Mouse (Mus musculus) embryonic facial prominence, embryonic 11.5 days (tissue): ENCODE measurements around the gene Rab14. TPM values are rescaled to one million over a fixed set of nuclear protein-coding genes. Genes with fewer than 3 reads are reported as not detected.

ENCODE experiments used
- ATAC-seq: fragments of 200-750 bp; cut with Nextera tagmentation; replicated peaks from 2 replicates; pipeline ENCODE4 v1.8.0; 2017; ENCODE audit warnings: low read depth; ENCODE audit not compliant: insufficient number of reproducible peaks, low FRiP score, low TSS enrichment
- DNase-seq: peaks from one replicate; pipeline ENCODE4 v3.0.0-alpha.2; 2015; ENCODE audit warnings: low spot score
- H3K27ac ChIP-seq: fragments of 300-500 bp; sonication (generic); replicated peaks from 2 replicates; pipeline ENCODE4 v1.5.1; 2014; ENCODE audit warnings: mild to moderate bottlenecking, low read depth, low read length, control low read depth
- H3K27me3 ChIP-seq: fragments of 300-500 bp; sonication (generic); 2 replicates; pipeline ENCODE4 v1.6.1; 2014; ENCODE audit warnings: mild to moderate bottlenecking, low read length, moderate library complexity, mixed read lengths; ENCODE audit not compliant: control insufficient read depth, insufficient read depth
- H3K36me3 ChIP-seq: fragments of 300-500 bp; sonication (generic); replicated peaks from 2 replicates; pipeline ENCODE4 v1.6.1; 2014; ENCODE audit warnings: low read depth, mild to moderate bottlenecking, low read length, moderate library complexity, mixed read lengths; ENCODE audit not compliant: control insufficient read depth, insufficient read depth
- H3K4me1 ChIP-seq: fragments of 300-500 bp; sonication (generic); 2 replicates; pipeline ENCODE4 v1.6.1; 2014; ENCODE audit warnings: low read length, mixed read lengths; ENCODE audit not compliant: control insufficient read depth, insufficient read depth
- H3K4me2 ChIP-seq: fragments of 300-500 bp; sonication (generic); 2 replicates; pipeline ENCODE4 v1.6.1; 2014; ENCODE audit warnings: low read depth, mild to moderate bottlenecking, control low read depth, low read length, moderate library complexity
- H3K4me3 ChIP-seq: fragments of 300-500 bp; sonication (generic); 2 replicates; pipeline ENCODE4 v1.5.1; 2014; ENCODE audit warnings: low read depth, low read length, control low read depth
- H3K9ac ChIP-seq: fragments of 300-500 bp; sonication (generic); replicated peaks from 2 replicates; pipeline ENCODE4 v1.6.1; 2014; ENCODE audit warnings: mild to moderate bottlenecking, control low read depth, low read length
- H3K9me3 ChIP-seq: fragments of 300-500 bp; sonication (generic); replicated peaks from 2 replicates; pipeline ENCODE4 v1.6.1; 2016; ENCODE audit warnings: mild to moderate bottlenecking, low read length, inconsistent platforms, mixed read lengths; ENCODE audit not compliant: control insufficient read depth
- WGBS: fragments of 180-500 bp; shearing (Covaris S2); extraction: QIAGEN DNeasy Blood & Tissue Kit; methylation state at CpG from one replicate; pipeline ENCODE4 v1.1.7; 2014; 5-methylcytosine and 5-hydroxymethylcytosine counted together
- polyA plus RNA-seq: library from polyadenylated mRNA; unstranded; fragments of >200 nt; fragmentation: Nextera tagmentation; extraction: Ambion mirVana; gene quantifications from 2 replicates; pipeline ENCODE4 v1.2.1, GENCODE M21; 2014

Gene Rab14
- polyA plus RNA-seq, 1 experiment from 2014 or later = 246 TPM

DNA sequence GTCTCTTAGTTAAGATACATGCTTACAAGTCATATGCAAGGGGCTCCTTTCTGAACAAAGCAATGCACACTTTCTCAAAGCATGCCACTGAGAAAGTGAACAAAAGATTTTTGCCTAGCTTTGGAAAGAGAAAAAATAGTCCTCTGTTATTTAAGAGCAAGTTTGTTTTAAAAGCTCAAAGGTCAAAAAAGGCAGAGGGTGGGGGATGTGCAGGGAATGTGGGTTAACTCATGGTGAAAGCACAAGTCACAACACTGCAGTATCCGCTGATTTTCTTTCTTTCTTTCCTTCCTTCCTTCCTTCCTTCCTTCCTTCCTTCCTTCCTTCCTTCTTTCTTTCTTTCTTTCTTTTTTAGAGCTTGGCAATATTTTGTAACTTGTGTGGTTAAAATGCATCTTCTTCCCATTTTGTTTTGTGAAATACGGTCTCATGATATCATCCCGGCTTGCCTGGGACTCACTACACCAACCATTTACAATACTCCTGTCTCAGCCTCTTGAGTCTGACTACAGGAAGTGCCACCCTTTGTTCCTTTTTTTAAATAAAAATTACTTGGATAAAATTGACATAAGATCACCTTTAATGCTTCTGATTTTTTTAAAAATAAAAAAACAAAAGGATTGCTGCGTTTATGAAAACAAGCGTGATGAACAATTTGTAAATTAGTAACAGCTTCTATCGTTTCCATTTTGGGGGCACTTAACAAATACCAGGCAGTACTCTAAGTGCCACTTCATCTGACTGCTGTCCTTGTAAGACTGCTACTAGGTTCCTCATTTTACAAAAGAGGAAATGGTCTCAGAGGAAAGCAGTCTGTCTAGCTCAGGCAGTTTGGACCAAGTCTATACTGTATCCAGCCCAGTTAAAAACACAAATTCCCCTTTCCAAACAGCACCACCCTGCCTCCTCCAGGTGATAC lies 5.0 kb downstream of the Rab14 start:
- Histone ChIP-seq H3K4me1 (no peaks in the 10 kb centered on the region), H3K36me3 (no peaks in the 10 kb centered on the region), H3K27me3 (no peaks in the 10 kb centered on the region), H3K27ac (no peak overlapping the region), H3K9me3 (no peaks in the 10 kb centered on the region), H3K4me2 (no peak overlapping the region), H3K4me3 (no peak overlapping the region), H3K9ac (no peak overlapping the region)
- ATAC-seq (no peak), DNase-seq (no peak)
- WGBS = 79% methylated on average over 6 of the region's 6 CpGs

DNA sequence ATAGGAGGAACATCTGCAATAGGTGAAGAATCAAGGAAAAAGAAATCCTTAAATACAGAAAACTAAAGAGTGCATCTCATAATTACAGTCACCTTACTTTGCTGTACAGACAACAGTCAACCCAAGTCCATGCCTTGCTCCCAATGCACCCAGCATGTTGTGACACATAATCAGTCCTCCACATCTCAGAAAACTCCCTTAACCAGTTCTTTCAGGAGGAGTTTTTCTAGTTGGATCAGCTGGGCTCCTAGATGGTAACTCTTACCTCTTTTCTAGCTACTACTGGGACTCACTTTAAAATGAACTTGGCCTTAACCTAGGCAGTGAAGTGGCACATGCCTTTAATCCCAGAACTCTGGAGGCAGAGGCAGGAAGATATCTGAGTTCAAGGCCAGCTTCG lies 6.9 kb downstream of the Rab14 start:
- H3K4me1 ChIP-seq = no peaks in the 10 kb centered on the region
- no peaks in the 10 kb centered on the region for H3K36me3 ChIP-seq
- no peak overlapping the region for H3K9ac ChIP-seq
- no peak for DNase-seq
- no peaks in the 10 kb centered on the region for H3K27me3 ChIP-seq
- no peak for ATAC-seq
- H3K27ac ChIP-seq = no peak overlapping the region
- 89% methylated on average over 1 of the region's 1 CpGs for WGBS
- H3K4me2 ChIP-seq = no peak overlapping the region
- no peak overlapping the region for H3K4me3 ChIP-seq
- no peaks in the 10 kb centered on the region for H3K9me3 ChIP-seq

DNA sequence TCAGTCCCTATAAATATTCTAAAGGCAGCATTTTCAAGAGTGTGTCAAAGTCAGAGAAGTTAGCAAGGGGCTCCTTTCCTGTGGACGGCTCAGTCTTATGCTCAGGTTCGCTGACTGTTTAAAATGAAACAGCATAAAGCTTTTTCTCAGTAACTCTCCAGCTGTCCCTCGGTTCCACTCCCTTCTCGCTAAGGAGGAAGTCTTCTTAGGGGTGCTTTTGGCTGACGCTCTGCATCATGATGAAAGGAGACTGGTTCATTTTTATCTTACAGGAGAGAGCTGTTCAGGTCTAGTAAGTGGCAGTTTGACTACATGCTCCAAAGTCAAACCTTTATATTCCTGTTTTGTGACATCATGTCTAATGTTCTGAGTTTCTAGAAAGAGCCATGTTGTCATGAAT lies 12.0 kb downstream of the Rab14 start:
- H3K27me3 ChIP-seq = no peaks in the 10 kb centered on the region
- no peak overlapping the region for H3K4me2 ChIP-seq
- 89% methylated on average over 5 of the region's 5 CpGs for WGBS
- no peak overlapping the region for H3K4me3 ChIP-seq
- no peak overlapping the region for H3K9ac ChIP-seq
- H3K9me3 ChIP-seq = no peaks in the 10 kb centered on the region
- H3K36me3 ChIP-seq = no peaks in the 10 kb centered on the region
- H3K4me1 ChIP-seq = no peaks in the 10 kb centered on the region
- ATAC-seq (no peak), DNase-seq (no peak)
- H3K27ac ChIP-seq = no peak overlapping the region

DNA sequence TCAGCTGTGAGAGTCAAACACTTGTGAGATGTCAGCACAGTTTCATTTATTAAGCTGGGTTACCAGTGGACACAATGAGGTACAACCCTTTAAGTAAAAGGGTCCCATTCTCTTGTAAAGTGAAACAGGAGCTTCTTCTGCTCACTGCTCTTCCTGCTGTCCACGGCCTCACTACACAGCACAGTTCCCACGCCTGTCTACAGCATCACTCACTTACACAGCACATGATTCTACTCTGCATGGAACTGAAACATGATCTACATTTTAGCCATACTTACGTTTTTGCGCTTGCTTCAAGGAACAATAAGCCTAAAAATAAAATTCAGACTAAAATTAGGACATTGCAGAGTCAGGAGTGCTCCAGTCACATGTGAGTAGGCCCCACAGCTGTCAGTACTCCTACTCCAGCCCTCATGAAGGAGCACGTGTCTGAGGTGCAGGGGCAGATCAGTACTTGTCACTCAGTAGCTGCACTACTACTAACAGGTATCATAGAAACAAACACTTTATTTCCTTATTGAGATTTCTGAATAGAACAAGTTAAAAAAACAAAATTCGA lies 17.7 kb downstream of the Rab14 start:
- peaks cover 6% of the 10 kb centered on the region for H3K36me3 ChIP-seq
- no peak overlapping the region for H3K9ac ChIP-seq
- no peak overlapping the region for H3K27ac ChIP-seq
- no peaks in the 10 kb centered on the region for H3K27me3 ChIP-seq
- DNase-seq (no peak), ATAC-seq (no peak)
- H3K4me2 ChIP-seq = no peak overlapping the region
- no peaks in the 10 kb centered on the region for H3K4me1 ChIP-seq
- no peaks in the 10 kb centered on the region for H3K9me3 ChIP-seq
- no peak overlapping the region for H3K4me3 ChIP-seq
- WGBS = 85% methylated on average over 6 of the region's 6 CpGs

DNA sequence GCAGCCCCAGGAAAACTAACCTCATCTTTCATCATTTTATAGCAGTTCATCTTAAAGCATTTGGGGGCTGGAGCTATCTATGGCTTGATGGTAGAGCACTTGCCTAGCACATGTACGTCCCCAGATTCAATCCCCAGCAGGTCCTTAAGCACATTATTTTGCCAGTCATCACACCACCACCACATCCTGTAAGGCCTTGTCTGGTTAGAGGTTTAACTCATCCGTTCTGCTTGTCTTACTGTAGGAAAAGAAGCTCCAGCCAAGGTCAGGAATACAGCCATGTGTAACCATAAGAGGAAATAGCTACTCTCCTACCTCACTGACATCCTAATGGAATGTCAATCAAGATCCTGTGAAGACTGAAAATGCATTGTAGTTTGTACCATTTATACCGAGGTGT lies 22.8 kb downstream of the Rab14 start:
- WGBS = 92% methylated on average over 3 of the region's 3 CpGs
- Histone ChIP-seq H3K9ac (no peak overlapping the region), H3K36me3 (peaks cover 24% of the 10 kb centered on the region), H3K9me3 (no peaks in the 10 kb centered on the region), H3K4me3 (no peak overlapping the region), H3K4me1 (no peaks in the 10 kb centered on the region), H3K27me3 (no peaks in the 10 kb centered on the region), H3K27ac (no peak overlapping the region), H3K4me2 (no peak overlapping the region)
- DNase-seq (no peak), ATAC-seq (no peak)

DNA sequence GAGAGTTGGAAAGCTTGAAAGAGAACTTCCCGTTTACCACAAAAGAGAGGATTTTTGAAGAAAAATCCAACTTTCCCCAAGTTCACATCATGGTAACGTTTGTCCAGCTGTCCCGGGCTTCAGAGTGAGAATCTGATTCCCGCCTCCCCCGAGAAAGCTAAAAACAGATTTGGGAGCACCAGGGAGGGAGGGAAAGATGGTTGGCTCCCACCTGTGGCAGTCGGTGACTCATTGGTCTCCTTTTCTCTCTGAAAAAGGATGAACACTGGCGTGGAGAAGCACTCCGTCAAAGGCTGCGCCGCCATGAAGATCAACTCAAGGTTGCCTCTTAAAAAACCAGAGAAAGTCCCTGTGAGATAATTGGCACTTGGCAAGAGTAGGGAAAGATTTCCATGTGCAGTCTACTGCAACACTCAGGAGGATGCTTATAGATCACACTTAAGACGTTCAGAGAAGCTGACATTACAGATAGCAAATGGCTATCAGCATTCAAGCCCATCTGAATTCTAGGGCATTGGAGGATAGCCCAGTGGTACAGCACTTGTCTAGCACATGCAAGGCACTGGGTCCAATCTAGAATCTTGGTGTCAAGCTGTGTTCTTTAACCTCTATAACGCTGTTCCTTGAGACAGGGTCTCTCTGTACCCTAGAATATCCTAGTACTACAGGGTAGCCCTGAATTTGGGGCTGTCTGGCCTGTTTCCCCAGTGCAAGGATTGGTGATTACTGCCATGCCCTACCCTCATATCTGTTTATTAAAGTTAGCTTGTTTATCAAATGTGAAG lies 25.4 kb downstream of the Rab14 start:
- no peak overlapping the region for H3K4me3 ChIP-seq
- no peak overlapping the region for H3K4me2 ChIP-seq
- no peaks in the 10 kb centered on the region for H3K4me1 ChIP-seq
- H3K9ac ChIP-seq = no peak overlapping the region
- peaks cover 33% of the 10 kb centered on the region for H3K36me3 ChIP-seq
- WGBS = 90% methylated on average over 12 of the region's 12 CpGs
- ATAC-seq (no peak), DNase-seq (no peak)
- no peak overlapping the region for H3K27ac ChIP-seq
- no peaks in the 10 kb centered on the region for H3K27me3 ChIP-seq
- no peaks in the 10 kb centered on the region for H3K9me3 ChIP-seq

DNA sequence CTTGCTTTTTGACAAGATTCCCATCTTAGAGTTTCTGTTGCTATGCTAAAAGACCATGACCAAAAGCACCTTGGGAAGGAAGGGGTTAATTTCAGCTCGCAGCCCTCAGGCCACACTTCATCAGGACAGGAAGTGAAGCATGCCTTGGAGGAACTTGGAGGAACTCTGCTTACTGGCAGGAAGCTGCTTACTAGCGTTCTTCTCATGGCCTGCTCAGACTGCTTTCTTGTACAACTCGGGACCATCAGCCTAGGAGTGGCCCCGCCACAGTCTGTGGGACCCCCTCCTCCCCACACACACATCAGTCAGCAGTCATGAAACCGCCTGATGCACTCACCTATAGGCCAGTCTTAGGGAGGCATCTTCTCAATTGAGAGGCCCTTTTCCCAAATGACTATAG lies 26.8 kb downstream of the Rab14 start:
- Histone ChIP-seq H3K27me3 (no peaks in the 10 kb centered on the region), H3K36me3 (peaks cover 31% of the 10 kb centered on the region), H3K4me3 (no peak overlapping the region), H3K9ac (no peak overlapping the region), H3K4me1 (no peaks in the 10 kb centered on the region), H3K27ac (no peak overlapping the region), H3K9me3 (no peaks in the 10 kb centered on the region), H3K4me2 (no peak overlapping the region)
- 45% methylated on average over 5 of the region's 5 CpGs for WGBS
- ATAC-seq (0 out of 2 replicates have a peak, but pooled peaks have one; percentile 56), DNase-seq (no peak)

DNA sequence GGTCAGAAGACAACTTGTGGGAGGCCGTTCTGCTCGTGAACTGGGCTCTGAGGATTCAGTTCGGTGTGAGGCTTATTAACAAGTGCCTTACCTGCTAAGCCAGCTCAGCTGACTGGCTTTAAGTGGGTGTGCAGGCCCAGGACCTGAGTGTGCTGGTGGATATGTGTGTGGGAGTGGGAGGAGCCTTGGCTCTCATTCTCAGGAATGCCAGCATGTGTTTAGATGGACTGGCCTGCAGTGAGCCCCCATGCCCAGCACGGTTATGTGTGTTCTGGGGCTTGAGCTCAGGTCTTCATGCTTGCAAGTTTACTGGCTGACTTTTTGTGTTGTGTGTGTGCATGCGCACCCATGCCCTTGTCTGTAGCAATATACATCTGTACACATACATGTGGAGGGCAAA lies 27.3 kb downstream of the Rab14 start:
- Histone ChIP-seq H3K27me3 (no peaks in the 10 kb centered on the region), H3K27ac (no peak overlapping the region), H3K9me3 (no peaks in the 10 kb centered on the region), H3K4me1 (no peaks in the 10 kb centered on the region), H3K4me2 (no peak overlapping the region), H3K36me3 (peaks cover 31% of the 10 kb centered on the region), H3K4me3 (no peak overlapping the region), H3K9ac (no peak overlapping the region)
- DNase-seq (no peak), ATAC-seq (0 out of 2 replicates have a peak, but pooled peaks have one; percentile 9)
- WGBS = 93% methylated on average over 5 of the region's 5 CpGs
